Mouse (Mus musculus): ENCODE measurements at regions not wholly inside any gene's neighbourhood (a gene's known extent, or its start where the extent isn't known, plus 50 kb on each side); places are given as distances from the start of the nearest gene placed in this dataset.

DNA sequence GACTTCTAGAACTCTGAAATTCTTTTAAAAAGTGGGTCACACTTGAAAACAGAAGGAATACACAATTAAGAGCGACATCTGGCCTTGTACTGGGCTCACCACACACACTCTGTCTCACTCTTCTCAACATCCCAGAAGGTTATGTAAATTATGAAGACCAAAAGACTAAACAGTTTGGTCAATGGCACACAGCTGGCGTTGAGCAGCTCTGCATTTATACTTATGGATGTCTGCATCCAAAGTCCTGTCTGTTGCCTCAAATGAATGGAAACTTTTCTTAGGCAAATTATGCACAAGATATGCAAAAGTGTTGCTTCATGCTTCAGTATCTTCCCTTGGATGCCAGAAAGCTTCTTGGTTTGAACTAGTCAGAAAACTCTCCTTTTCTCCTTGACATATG, 323.5 kb downstream of the Ppp3ca start:
- 83% methylated on average over 2 of the region's 2 CpGs for WGBS
- Histone ChIP-seq H3K4me3 (replicated peaks; ENCODE audit: low read depth, low read length) (no peak overlapping the region), H3K27ac (replicated peaks; ENCODE audit: low read depth, low read length) (no peak overlapping the region), H3K36me3 (ENCODE audit: control insufficient read depth, insufficient read depth, low read length) (no peaks in the 10 kb centered on the region), H3K27me3 (ENCODE audit: control insufficient read depth, insufficient read depth, low read length) (no peaks in the 10 kb centered on the region), H3K4me2 (ENCODE audit: low read length) (no peak overlapping the region), H3K9me3 (ENCODE audit: control insufficient read depth, low read length) (no peaks in the 10 kb centered on the region), H3K9ac (replicated peaks; ENCODE audit: low read length) (no peak overlapping the region), H3K4me1 (ENCODE audit: control insufficient read depth, insufficient read depth, low read length) (no peaks in the 10 kb centered on the region)
- no peak for DNase-seq
- no peak for ATAC-seq (ENCODE audit: low FRiP score, low TSS enrichment)

DNA sequence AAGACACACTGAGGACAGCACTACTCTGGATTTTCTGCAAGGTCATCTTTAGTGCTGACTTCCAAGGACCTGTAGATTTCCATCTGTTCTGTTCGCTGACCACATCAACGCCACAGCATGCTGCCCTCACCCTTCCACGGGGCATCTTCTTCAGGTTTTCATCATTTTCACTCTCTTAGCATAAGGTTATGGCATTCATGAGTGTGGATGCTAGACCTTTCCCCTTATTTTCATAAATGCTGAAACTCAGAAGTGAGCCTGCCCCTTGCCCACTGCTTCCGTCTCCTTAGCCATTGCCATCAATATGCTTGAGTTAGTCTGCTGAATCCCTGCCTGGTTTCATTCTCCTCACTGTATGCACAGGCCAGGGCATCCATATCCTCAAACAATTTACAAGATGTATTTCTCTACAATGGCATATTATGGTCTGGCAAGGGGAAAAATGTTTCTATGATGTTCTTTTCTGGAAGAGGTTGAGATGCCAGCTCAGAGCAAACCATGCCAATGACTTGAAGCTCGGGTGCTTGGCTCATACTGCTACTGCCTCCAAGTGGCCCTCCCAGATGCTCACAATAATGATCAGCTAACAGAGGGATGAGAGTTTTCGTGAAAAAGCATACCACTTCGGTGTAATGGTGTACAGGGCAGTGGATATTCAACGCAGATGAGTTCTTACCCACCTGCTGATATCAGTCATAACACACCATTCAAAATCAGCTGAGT, 324.6 kb downstream of the Ppp3ca start:
- no peaks in the 10 kb centered on the region for H3K27me3 ChIP-seq (ENCODE audit: control insufficient read depth, insufficient read depth, low read length)
- no peak for DNase-seq
- H3K9ac ChIP-seq (replicated peaks; ENCODE audit: low read length), result no peak overlapping the region
- no peak for ATAC-seq (ENCODE audit: low FRiP score, low TSS enrichment)
- no peak overlapping the region for H3K27ac ChIP-seq (replicated peaks; ENCODE audit: low read depth, low read length)
- no peaks in the 10 kb centered on the region for H3K9me3 ChIP-seq (ENCODE audit: control insufficient read depth, low read length)
- WGBS, result 91% methylated on average over 8 of the region's 8 CpGs
- no peak overlapping the region for H3K4me2 ChIP-seq (ENCODE audit: low read length)
- H3K4me1 ChIP-seq (ENCODE audit: control insufficient read depth, insufficient read depth, low read length), result no peaks in the 10 kb centered on the region
- H3K36me3 ChIP-seq (ENCODE audit: control insufficient read depth, insufficient read depth, low read length), result no peaks in the 10 kb centered on the region
- H3K4me3 ChIP-seq (replicated peaks; ENCODE audit: low read depth, low read length), result no peak overlapping the region

DNA sequence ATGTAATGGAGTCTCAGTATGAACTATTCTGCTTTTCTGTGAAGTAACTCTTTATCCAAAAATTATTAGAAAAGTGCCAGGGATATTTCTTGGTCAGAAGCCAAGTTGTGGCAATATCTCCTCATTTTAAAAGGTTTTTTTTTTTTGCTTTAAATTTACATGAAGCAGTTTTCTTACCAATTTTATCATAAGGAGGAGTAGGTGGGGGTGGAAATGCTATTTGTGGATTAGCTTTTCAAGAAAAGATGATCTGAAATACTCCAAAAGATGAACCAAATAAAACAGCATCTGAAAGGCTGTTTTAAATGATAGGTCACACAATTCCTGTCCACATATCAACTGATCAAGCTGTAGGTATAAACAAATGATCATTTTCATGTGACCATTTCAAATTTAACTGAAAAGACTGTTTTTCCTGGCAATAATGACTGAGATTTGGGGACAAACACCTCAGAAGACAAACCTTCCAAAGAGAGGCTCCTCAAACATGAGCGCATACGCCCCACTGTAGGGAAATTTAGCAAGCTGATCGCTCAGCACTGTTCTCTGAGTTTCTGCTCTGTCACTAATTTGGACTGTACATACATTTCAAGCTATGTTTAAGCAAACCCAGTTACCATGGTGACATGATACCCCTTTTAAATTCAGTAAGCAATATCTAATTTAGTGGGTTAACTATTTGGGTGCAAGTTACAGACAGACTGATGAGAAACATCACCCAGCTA, 325.8 kb downstream of the Ppp3ca start:
- DNase-seq, result no peak
- Histone ChIP-seq H3K36me3 (ENCODE audit: control insufficient read depth, insufficient read depth, low read length) (no peaks in the 10 kb centered on the region), H3K9ac (replicated peaks; ENCODE audit: low read length) (no peak overlapping the region), H3K27ac (replicated peaks; ENCODE audit: low read depth, low read length) (no peak overlapping the region), H3K27me3 (ENCODE audit: control insufficient read depth, insufficient read depth, low read length) (no peaks in the 10 kb centered on the region), H3K4me1 (ENCODE audit: control insufficient read depth, insufficient read depth, low read length) (no peaks in the 10 kb centered on the region), H3K9me3 (ENCODE audit: control insufficient read depth, low read length) (no peaks in the 10 kb centered on the region), H3K4me3 (replicated peaks; ENCODE audit: low read depth, low read length) (no peak overlapping the region), H3K4me2 (ENCODE audit: low read length) (no peak overlapping the region)
- WGBS, result 98% methylated on average over 3 of the region's 3 CpGs
- ATAC-seq (ENCODE audit: low FRiP score, low TSS enrichment), result no peak

DNA sequence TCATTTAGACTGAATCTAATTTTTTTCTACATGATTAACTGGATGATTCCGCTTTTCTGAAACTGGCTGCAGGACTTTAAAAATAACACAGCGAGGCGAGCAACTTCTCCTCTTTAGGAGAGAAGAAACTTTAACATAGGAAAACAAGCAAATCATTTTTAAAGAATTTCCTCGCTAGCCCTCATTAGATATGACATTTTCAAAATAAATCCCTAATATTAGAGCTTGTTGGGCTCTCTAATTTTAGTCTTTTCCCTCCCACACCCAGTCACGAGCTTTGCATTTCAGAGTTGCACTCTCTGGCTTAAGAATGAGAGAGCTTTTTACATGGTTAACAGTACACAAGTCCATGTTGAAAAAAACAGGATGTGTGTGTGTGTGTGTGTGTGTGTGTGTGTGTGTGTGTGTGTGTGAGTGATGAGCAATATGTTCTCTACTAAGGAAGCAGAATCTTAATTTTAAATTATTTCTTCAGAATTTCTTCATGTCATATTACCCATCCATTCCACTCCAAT, 326.5 kb downstream of the Ppp3ca start:
- Histone ChIP-seq H3K36me3 (ENCODE audit: control insufficient read depth, insufficient read depth, low read length) (no peaks in the 10 kb centered on the region), H3K9me3 (ENCODE audit: control insufficient read depth, low read length) (no peaks in the 10 kb centered on the region), H3K9ac (replicated peaks; ENCODE audit: low read length) (no peak overlapping the region), H3K27ac (replicated peaks; ENCODE audit: low read depth, low read length) (no peak overlapping the region), H3K4me1 (ENCODE audit: control insufficient read depth, insufficient read depth, low read length) (no peaks in the 10 kb centered on the region), H3K27me3 (ENCODE audit: control insufficient read depth, insufficient read depth, low read length) (no peaks in the 10 kb centered on the region), H3K4me3 (replicated peaks; ENCODE audit: low read depth, low read length) (no peak overlapping the region), H3K4me2 (ENCODE audit: low read length) (no peak overlapping the region)
- no peak for DNase-seq
- WGBS, result 88% methylated on average over 5 of the region's 5 CpGs
- no peak for ATAC-seq (ENCODE audit: low FRiP score, low TSS enrichment)

DNA sequence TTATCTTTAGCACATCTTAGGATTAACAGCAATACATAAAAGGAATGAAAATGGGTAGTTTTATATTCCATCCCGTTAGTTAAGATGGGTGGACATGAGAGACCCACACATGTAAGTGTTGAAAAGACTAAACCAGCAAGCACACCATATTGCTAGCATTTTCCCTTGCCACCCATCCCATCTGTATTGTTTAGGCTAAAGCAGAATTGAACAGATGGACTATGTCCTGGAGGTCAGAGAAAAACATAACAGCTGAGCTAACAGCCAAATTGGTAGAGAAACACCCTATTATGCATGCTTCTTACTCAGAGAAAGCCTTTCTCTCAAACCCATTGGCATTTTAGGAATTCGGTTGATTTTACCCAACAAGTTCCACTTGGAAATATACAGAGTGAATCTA, 329.3 kb upstream of the Emcn start:
- H3K9ac ChIP-seq (replicated peaks; ENCODE audit: low read length), result no peak overlapping the region
- H3K9me3 ChIP-seq (ENCODE audit: control insufficient read depth, low read length), result no peaks in the 10 kb centered on the region
- no peaks in the 10 kb centered on the region for H3K27me3 ChIP-seq (ENCODE audit: control insufficient read depth, insufficient read depth, low read length)
- no peaks in the 10 kb centered on the region for H3K36me3 ChIP-seq (ENCODE audit: control insufficient read depth, insufficient read depth, low read length)
- no peaks in the 10 kb centered on the region for H3K4me1 ChIP-seq (ENCODE audit: control insufficient read depth, insufficient read depth, low read length)
- H3K27ac ChIP-seq (replicated peaks; ENCODE audit: low read depth, low read length), result no peak overlapping the region
- no peak overlapping the region for H3K4me2 ChIP-seq (ENCODE audit: low read length)
- no peak for ATAC-seq (ENCODE audit: low FRiP score, low TSS enrichment)
- no peak for DNase-seq
- H3K4me3 ChIP-seq (replicated peaks; ENCODE audit: low read depth, low read length), result no peak overlapping the region
- 74% methylated on average over 2 of the region's 2 CpGs for WGBS

DNA sequence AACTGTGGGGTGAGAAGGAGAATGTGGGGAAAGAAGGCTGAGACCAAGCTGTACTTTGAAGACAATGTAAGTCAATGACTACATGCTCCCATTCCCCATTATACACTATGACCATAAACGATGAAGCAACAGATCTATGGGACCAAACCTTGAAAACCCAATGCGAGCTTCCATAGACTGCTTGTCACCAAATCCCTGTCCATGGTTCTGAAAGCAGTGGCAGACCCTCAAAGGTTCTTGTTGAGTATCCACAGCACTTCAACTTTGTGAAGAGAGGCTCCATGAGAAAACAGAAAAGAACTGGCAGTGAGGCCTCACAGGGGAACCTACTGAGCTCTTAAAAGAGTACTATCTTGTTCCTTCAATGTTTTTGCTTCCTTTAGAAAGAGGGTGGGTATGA, 326.2 kb upstream of the Emcn start:
- DNase-seq (peak; percentile 31), ATAC-seq (ENCODE audit: low FRiP score, low TSS enrichment) (no peak)
- no peaks in the 10 kb centered on the region for H3K9me3 ChIP-seq (ENCODE audit: control insufficient read depth, low read length)
- no peak overlapping the region for H3K9ac ChIP-seq (replicated peaks; ENCODE audit: low read length)
- H3K36me3 ChIP-seq (ENCODE audit: control insufficient read depth, insufficient read depth, low read length), result no peaks in the 10 kb centered on the region
- H3K4me3 ChIP-seq (replicated peaks; ENCODE audit: low read depth, low read length), result no peak overlapping the region
- H3K27me3 ChIP-seq (ENCODE audit: control insufficient read depth, insufficient read depth, low read length), result no peaks in the 10 kb centered on the region
- no peak overlapping the region for H3K4me2 ChIP-seq (ENCODE audit: low read length)
- WGBS, result 74% methylated on average over 2 of the region's 2 CpGs
- H3K4me1 ChIP-seq (ENCODE audit: control insufficient read depth, insufficient read depth, low read length), result no peaks in the 10 kb centered on the region
- H3K27ac ChIP-seq (replicated peaks; ENCODE audit: low read depth, low read length), result no peak overlapping the region

DNA sequence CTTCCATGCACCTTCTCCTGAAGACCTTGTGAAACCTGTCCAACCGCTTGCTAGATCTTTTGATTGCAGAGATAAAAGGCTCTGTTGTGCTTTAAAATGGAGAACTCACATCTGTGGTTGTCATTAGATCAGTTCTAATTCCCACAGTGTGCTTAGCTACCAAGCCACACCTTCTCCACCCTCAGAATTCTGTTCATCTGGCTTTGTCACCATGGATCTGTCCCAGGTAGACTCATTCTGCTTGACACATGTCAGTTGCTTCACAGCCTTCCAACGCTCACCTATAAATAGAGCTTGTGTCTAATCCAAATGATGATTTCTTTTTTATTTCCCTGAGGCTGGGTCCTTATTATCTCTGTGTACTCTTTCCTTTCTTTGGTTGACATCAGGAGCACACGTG, 325.7 kb upstream of the Emcn start:
- DNase-seq (no peak), ATAC-seq (ENCODE audit: low FRiP score, low TSS enrichment) (no peak)
- Histone ChIP-seq H3K4me2 (ENCODE audit: low read length) (no peak overlapping the region), H3K27ac (replicated peaks; ENCODE audit: low read depth, low read length) (no peak overlapping the region), H3K36me3 (ENCODE audit: control insufficient read depth, insufficient read depth, low read length) (no peaks in the 10 kb centered on the region), H3K9ac (replicated peaks; ENCODE audit: low read length) (no peak overlapping the region), H3K4me3 (replicated peaks; ENCODE audit: low read depth, low read length) (no peak overlapping the region), H3K4me1 (ENCODE audit: control insufficient read depth, insufficient read depth, low read length) (no peaks in the 10 kb centered on the region), H3K9me3 (ENCODE audit: control insufficient read depth, low read length) (no peaks in the 10 kb centered on the region), H3K27me3 (ENCODE audit: control insufficient read depth, insufficient read depth, low read length) (no peaks in the 10 kb centered on the region)
- WGBS, result 80% methylated on average over 3 of the region's 3 CpGs

DNA sequence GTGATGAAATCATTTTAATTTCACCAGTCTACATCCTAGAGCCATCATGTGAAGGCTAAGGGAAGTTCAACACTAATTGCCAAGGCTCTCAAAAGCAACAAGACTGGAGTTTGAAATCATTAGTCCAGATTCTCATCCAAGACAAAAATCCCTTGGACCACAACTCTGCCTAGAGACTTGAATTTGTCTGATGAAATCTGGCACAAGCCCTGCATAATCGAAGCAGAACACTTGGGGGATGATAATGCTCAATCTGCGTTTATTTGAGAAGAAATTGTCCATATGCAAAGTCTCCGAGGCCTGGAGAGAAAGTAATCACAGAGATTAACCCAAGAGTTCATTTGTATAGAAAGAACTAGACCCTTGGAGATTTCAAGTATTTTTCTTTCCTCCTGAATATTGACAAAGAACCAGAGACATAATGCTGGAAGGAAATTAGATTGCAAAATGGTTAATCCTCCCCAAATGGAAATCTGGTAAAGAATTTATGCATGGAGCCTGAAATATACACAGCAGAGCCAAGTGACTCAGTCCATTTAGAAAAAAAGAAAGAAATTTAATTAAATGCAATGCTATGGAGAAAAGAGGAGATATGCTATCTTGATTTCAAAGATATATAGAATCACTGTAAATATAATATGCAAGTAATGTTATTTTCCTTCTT, 320.8 kb upstream of the Emcn start:
- ATAC-seq (ENCODE audit: low FRiP score, low TSS enrichment), result no peak; the same call in 1 of the 2 replicates

More for the DNA sequence above, 320.8 kb upstream of the Emcn start:
- peak; percentile 47 for DNase-seq
- Histone ChIP-seq H3K4me1 (ENCODE audit: control insufficient read depth, insufficient read depth, low read length) (no peaks in the 10 kb centered on the region), H3K27ac (replicated peaks; ENCODE audit: low read depth, low read length) (no peak overlapping the region), H3K36me3 (ENCODE audit: control insufficient read depth, insufficient read depth, low read length) (no peaks in the 10 kb centered on the region), H3K27me3 (ENCODE audit: control insufficient read depth, insufficient read depth, low read length) (no peaks in the 10 kb centered on the region), H3K4me2 (ENCODE audit: low read length) (no peak overlapping the region), H3K9me3 (ENCODE audit: control insufficient read depth, low read length) (no peaks in the 10 kb centered on the region), H3K4me3 (replicated peaks; ENCODE audit: low read depth, low read length) (no peak overlapping the region), H3K9ac (replicated peaks; ENCODE audit: low read length) (no peak overlapping the region)
- WGBS, result 29% methylated on average over 3 of the region's 3 CpGs
